Mouse (Mus musculus) heart, adult 2 months (tissue): ENCODE measurements around the gene Agpat3. TPM values are rescaled to one million over a fixed set of nuclear protein-coding genes. Genes with fewer than 3 reads are reported as not detected.

ENCODE experiments used
- DNase-seq, 2 experiments: peaks; one replicate each; pipeline ENCODE4 v3.0.0; 2021
- H3K27ac ChIP-seq: fragments of 200-600 bp; 2 replicates; pipeline ENCODE4 v1.8.1; 2022
- H3K27me3 ChIP-seq: fragments of 200-500 bp; 2 replicates; pipeline ENCODE4 v1.6.1; 2012; ENCODE audit warnings: mild to moderate bottlenecking, low read length, inconsistent platforms, mixed read lengths; ENCODE audit not compliant: control insufficient read depth, insufficient read depth
- H3K36me3 ChIP-seq: fragments of 200-500 bp; 2 replicates; pipeline ENCODE4 v1.6.1; 2012; ENCODE audit warnings: low read length, inconsistent platforms; ENCODE audit not compliant: control insufficient read depth, insufficient read depth
- H3K4me1 ChIP-seq: fragments of 200-500 bp; 2 replicates; pipeline ENCODE4 v1.6.1; 2011; ENCODE audit warnings: low read length; ENCODE audit not compliant: control insufficient read depth, insufficient read depth
- H3K4me3 ChIP-seq: fragments of 200-600 bp; 2 replicates; pipeline ENCODE4 v1.8.1; 2022
- H3K79me2 ChIP-seq: fragments of 200-500 bp; replicated peaks from 2 replicates; pipeline ENCODE4 v1.6.1; 2012; ENCODE audit warnings: mild to moderate bottlenecking, inconsistent platforms, low read length, moderate library complexity, mixed read lengths; ENCODE audit not compliant: control insufficient read depth, insufficient read depth
- H3K9ac ChIP-seq: fragments of 200-500 bp; 2 replicates; pipeline ENCODE4 v1.6.1; 2012; ENCODE audit warnings: low read depth, mild to moderate bottlenecking, control low read depth, inconsistent platforms, low read length, mixed read lengths
- CTCF ChIP-seq: fragments of 200-600 bp; IDR thresholded peaks from 2 replicates; pipeline ENCODE4 v1.8.1; 2022; ENCODE audit warnings: antibody characterized with exemption, mild to moderate bottlenecking, moderate library complexity
- EP300 ChIP-seq: fragments of 200-500 bp; IDR thresholded peaks from 2 replicates; pipeline ENCODE4 v1.6.1; 2011; ENCODE audit warnings: low read depth, low read length, control low read depth; ENCODE audit not compliant: insufficient read depth
- POLR2A ChIP-seq: fragments of 200-500 bp; IDR thresholded peaks from 2 replicates; pipeline ENCODE4 v1.6.1; 2011; ENCODE audit warnings: mild to moderate bottlenecking, low read depth, low read length, control low read depth; ENCODE audit not compliant: insufficient read depth
- WGBS: fragments of 180-500 bp; shearing (Covaris S2); methylation state at CpG from one replicate; pipeline ENCODE4 v1.1.7; 2018; 5-methylcytosine and 5-hydroxymethylcytosine counted together
- intact Hi-C: fragments of 180-260 bp; cut with DNase I; formaldehyde crosslinking; loops from one replicate; pipeline ENCODE4 v1.15.1; 2025
- polyA plus RNA-seq: library from polyadenylated mRNA; depleted of rRNA; stranded (reverse); fragments of >200 nt; gene quantifications from 2 replicates; pipeline ENCODE4 v1.2.3, GENCODE M21; 2012
- total RNA-seq, 2 experiments: library from RNA; stranded (reverse); gene quantifications; 2 replicates each; pipeline ENCODE4 v1.2.3; 2021

The Agpat3 gene
- total and polyA plus RNA-seq, 3 experiments: 209 to 286 (median 232) TPM

- intact Hi-C loops: loop anchor here (2.0 kb wide), 1 partner anchor 18 kb away; no protein-coding TSS in a partner anchor
- no peak for DNase-seq
- no peak overlapping the region for H3K9ac ChIP-seq
These were observed 55.9 kb downstream of the Agpat3 start for GRCm38 (mm10) chr10:78296371-78296770.

DNA sequence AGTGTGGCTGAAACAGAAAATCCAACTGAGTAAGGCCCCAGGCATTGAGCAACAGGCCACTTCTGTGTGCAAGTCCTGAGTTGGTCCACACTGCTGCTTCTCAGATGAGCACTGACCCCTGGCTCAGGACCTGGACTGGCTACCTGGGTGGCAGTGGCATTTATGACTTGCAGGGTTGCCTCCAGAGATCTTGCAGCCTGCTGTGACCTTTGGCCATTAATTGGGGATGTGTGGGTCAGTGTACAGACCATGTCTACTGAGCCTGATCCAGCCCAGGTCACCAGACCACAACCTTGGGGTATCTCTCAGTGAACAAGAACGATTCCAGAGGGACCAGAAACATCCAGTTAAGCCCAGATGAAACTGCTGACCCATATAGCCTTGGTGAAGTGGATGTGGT, 58.7 kb downstream of the Agpat3 start:
- H3K27ac ChIP-seq: no peak overlapping the region
- H3K36me3 ChIP-seq: no peaks in the 10 kb centered on the region
- H3K79me2 ChIP-seq: no peaks in the 10 kb centered on the region; the same call in 1 of the 2 replicates
- WGBS: 54% methylated on average over 1 of the region's 1 CpGs
- DNase-seq: no peak
- intact Hi-C loops: no loop called here
- no peaks in the 10 kb centered on the region for H3K27me3 ChIP-seq
- TF ChIP-seq POLR2A: no peak
- TF ChIP-seq CTCF: no peak
- TF ChIP-seq EP300: no peak
- no peak overlapping the region for H3K9ac ChIP-seq
- no peak overlapping the region for H3K4me3 ChIP-seq
- H3K4me1 ChIP-seq: peaks cover 14% of the 10 kb centered on the region

More at GRCm38 (mm10) chr10:78296371-78296770, 55.9 kb downstream of the Agpat3 start:
- Histone ChIP-seq H3K4me3 (peak overlapping the region; percentile 29), H3K27ac (peak overlapping the region; percentile 97), H3K36me3 (no peaks in the 10 kb centered on the region), H3K4me1 (peaks cover 18% of the 10 kb centered on the region), H3K79me2 (no peaks in the 10 kb centered on the region; the same call in 1 of the 2 replicates), H3K27me3 (no peaks in the 10 kb centered on the region)
- TF ChIP-seq POLR2A: no peak
- WGBS: 62% methylated on average over 5 of the region's 5 CpGs

- Histone ChIP-seq H3K4me3 (no peak overlapping the region), H3K4me1 (peaks cover 7% of the 10 kb centered on the region), H3K9ac (no peak overlapping the region), H3K79me2 (no peaks in the 10 kb centered on the region; the same call in 1 of the 2 replicates), H3K27me3 (no peaks in the 10 kb centered on the region), H3K36me3 (no peaks in the 10 kb centered on the region), H3K27ac (no peak overlapping the region)
- 89% methylated on average over 5 of the region's 5 CpGs for WGBS
- no peak for DNase-seq
- TF ChIP-seq POLR2A (no peak), EP300 (no peak), CTCF (no peak)
- intact Hi-C loops: no loop called here
These were observed 59.9 kb downstream of the Agpat3 start for GRCm38 (mm10) chr10:78292381-78292780.

DNA sequence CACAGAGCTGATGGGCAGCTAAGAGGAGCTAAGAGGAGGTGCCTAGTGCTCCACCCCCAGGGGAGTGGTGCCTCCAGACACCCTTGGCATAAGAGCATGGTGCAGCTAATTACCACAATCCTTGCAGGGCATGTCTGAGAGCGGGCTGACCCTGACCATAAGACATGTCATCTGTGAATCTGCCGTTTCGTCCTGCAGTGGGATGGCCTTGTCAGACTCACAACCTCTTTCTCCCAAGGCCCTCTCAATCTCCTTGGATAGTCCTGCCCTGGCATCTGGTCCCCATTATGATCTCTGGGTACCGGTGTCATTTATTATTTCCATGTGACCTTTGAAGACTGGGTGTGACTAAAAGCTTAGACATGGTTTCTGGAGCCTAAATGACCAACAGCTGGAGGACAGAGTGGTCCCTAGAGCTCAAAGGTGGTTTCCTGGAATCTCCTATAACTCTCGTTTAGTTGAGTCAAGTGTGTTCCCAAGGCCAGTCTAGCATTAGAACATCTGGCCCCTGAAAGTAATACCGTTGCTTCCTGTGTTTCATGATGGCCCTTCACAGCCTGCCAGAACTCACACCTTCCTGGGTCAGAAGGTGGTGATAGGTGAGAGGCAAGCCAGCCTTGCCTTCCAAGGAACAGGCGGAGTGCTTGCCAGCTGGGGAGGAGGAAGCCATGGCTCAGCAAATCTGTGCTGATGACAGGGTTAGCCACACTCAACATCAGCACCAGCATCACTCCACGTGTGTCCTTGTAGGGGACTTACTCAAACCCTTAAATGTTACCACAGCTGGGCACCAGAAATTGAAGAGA, 61.4 kb downstream of the Agpat3 start:
- Histone ChIP-seq H3K4me1 (peaks cover 3% of the 10 kb centered on the region; the same call in 1 of the 2 replicates), H3K27ac (no peak overlapping the region), H3K79me2 (no peaks in the 10 kb centered on the region; the same call in 1 of the 2 replicates), H3K9ac (no peak overlapping the region), H3K36me3 (no peaks in the 10 kb centered on the region), H3K27me3 (no peaks in the 10 kb centered on the region), H3K4me3 (no peak overlapping the region)
- 59% methylated on average over 8 of the region's 8 CpGs for WGBS
- no peak for DNase-seq
- TF ChIP-seq POLR2A (no peak), EP300 (no peak), CTCF (no peak)
- intact Hi-C loops: no loop called here

GRCm38 (mm10) chr10:78288896-78289295, 63.4 kb downstream of the Agpat3 start:
- H3K4me1 ChIP-seq: peaks cover 2% of the 10 kb centered on the region; the same call in 1 of the 2 replicates
- H3K36me3 ChIP-seq: no peaks in the 10 kb centered on the region
- H3K9ac ChIP-seq: no peak overlapping the region
- no peak for DNase-seq
- no peaks in the 10 kb centered on the region; the same call in 1 of the 2 replicates for H3K79me2 ChIP-seq
- no peak overlapping the region for H3K4me3 ChIP-seq
- intact Hi-C loops: no loop called here
- TF ChIP-seq EP300 (no peak), POLR2A (no peak), CTCF (no peak)
- no peak overlapping the region for H3K27ac ChIP-seq
- H3K27me3 ChIP-seq: no peaks in the 10 kb centered on the region
- 91% methylated on average over 4 of the region's 4 CpGs for WGBS

DNA sequence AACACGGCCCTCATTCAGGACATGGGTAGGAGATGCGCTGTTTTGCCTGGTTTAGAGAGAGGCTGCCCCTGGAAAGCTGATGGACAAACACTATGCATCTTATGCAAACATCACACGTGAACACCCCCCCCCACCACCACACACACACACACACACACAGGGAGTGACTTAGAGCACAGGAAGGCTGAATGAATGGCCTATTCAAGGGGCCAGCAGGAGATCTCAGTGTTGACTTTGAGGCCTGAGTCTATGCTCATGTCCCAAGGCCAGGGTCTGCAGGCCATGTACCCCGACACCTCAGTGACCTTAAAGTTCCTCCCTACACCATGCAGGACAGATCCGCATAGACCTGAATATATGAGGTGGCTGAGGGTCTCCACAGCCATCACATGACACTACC, 64.2 kb downstream of the Agpat3 start:
- DNase-seq: no peak
- no peak for TF ChIP-seq EP300
- TF ChIP-seq CTCF: no peak
- TF ChIP-seq POLR2A: no peak
- Histone ChIP-seq H3K27me3 (no peaks in the 10 kb centered on the region), H3K4me1 (peaks cover 2% of the 10 kb centered on the region; the same call in 1 of the 2 replicates), H3K79me2 (no peaks in the 10 kb centered on the region; the same call in 1 of the 2 replicates), H3K4me3 (no peak overlapping the region), H3K9ac (no peak overlapping the region), H3K27ac (no peak overlapping the region), H3K36me3 (no peaks in the 10 kb centered on the region)
- intact Hi-C loops: no loop called here
- WGBS: 94% methylated on average over 5 of the region's 5 CpGs
